Mouse (Mus musculus) 3134 (cell line): ENCODE data around the gene Glud1.

ENCODE experiments used
- DNase-seq: peaks from one replicate; pipeline ENCODE4 v3.0.0-alpha.2; 2011; ENCODE audit warnings: low spot score; ENCODE audit not compliant: insufficient read length; ENCODE audit errors: extremely low read depth

Glud1 gene

GRCm38 (mm10) chr14:34375941-34376340 lies 65.4 kb downstream of the Glud1 start:
- no peak for DNase-seq

- no peak for DNase-seq
Observed at GRCm38 (mm10) chr14:34377121-34377520, 66.6 kb downstream of the Glud1 start.

- DNase-seq: peak; percentile 67
Observed at GRCm38 (mm10) chr14:34378560-34379331, 68.2 kb downstream of the Glud1 start.

GRCm38 (mm10) chr14:34382921-34383704 lies 72.6 kb downstream of the Glud1 start:
- DNase-seq: no peak

GRCm38 (mm10) chr14:34393295-34393694 lies 82.8 kb downstream of the Glud1 start:
- no peak for DNase-seq
